Mouse (Mus musculus): ENCODE data around the gene Actr1a. TPM values are rescaled to one million over a fixed set of nuclear protein-coding genes. Genes with fewer than 3 reads are reported as not detected.

Gene Actr1a
- total RNA-seq, 2 experiments from 2014 or later = 180 to 188 TPM

Small RNA genes lying within 50 kb of the gene (microRNA-seq; reads per million reads assigned to microRNA genes)
- gene Mir146b = 2.4 to 2.8 reads per million in 2 experiments

Other genes starting within 250 kb of the Actr1a start
- not detected for gene Pitx3, start 247.4 kb downstream of the Actr1a start, total RNA-seq (2021)
- gene Gbf1, start 243.2 kb downstream of the Actr1a start, total RNA-seq (2021) = 10 to 100 TPM; 95.3 to 96.3 TPM
- 1 to 10 TPM; 1.9 to 3.2 TPM for gene Nfkb2, start 91.4 kb downstream of the Actr1a start, total RNA-seq (2021)
- gene Psd, start 68.6 kb downstream of the Actr1a start, total RNA-seq (2021) = 100 to 1,000 TPM; 731 to 733 TPM
- 10 to 100 TPM; 28.3 to 33.6 TPM for gene Fbxl15, start 67.6 kb downstream of the Actr1a start, total RNA-seq (2021)
- 100 to 1,000 TPM; 164 to 167 TPM for gene Cuedc2, start 57.0 kb downstream of the Actr1a start, total RNA-seq (2021)
- gene Mfsd13a, start 54.6 kb downstream of the Actr1a start, total RNA-seq (2021) = 10 to 100 TPM; 28.2 to 30.3 TPM
- gene 2310034G01Rik, start 45.4 kb downstream of the Actr1a start, total RNA-seq (2021) = 1 to 10 TPM; 1.1 to 1.2 TPM
- gene Sufu, start 1.1 kb upstream of the Actr1a start, total RNA-seq (2021) = 10 to 100 TPM; 18.3 to 22.6 TPM
- gene Trim8, start 106.0 kb upstream of the Actr1a start, total RNA-seq (2021) = 100 to 1,000 TPM; 105 TPM
- gene Arl3, start 177.4 kb upstream of the Actr1a start, total RNA-seq (2021) = 100 to 1,000 TPM; 123 to 126 TPM
- gene Sfxn2, start 177.6 kb upstream of the Actr1a start, total RNA-seq (2021) = 1 to 10 TPM; 4.9 to 8.5 TPM
- gene Wbp1l, start 203.3 kb upstream of the Actr1a start, total RNA-seq (2021) = 10 to 100 TPM; 39.9 to 40.8 TPM